Mouse (Mus musculus) kidney, adult 2 months (tissue): ENCODE data around the gene Slc10a7. TPM values are rescaled to one million over a fixed set of nuclear protein-coding genes. Genes with fewer than 3 reads are reported as not detected.
A peak's percentile ranks its signal among the peaks of the same experiment; 100 is the strongest.

Experiments used
- DNase-seq: peaks from one replicate; pipeline ENCODE4 v3.0.0; 2021
- H3K27ac ChIP-seq: fragments of 200-500 bp; 2 replicates; pipeline ENCODE4 v1.5.1; 2012; ENCODE audit warnings: low read depth, low read length, control low read depth, inconsistent platforms; ENCODE audit not compliant: insufficient read depth
- H3K27me3 ChIP-seq: fragments of 200-500 bp; replicated peaks from 2 replicates; pipeline ENCODE4 v1.6.1; 2012; ENCODE audit warnings: mild to moderate bottlenecking, moderate library complexity, low read length, inconsistent platforms; ENCODE audit not compliant: control insufficient read depth, insufficient read depth
- H3K36me3 ChIP-seq: fragments of 200-500 bp; 2 replicates; pipeline ENCODE4 v1.6.1; 2012; ENCODE audit warnings: mild to moderate bottlenecking, moderate library complexity, low read length, inconsistent platforms; ENCODE audit not compliant: control insufficient read depth, insufficient read depth
- H3K4me1 ChIP-seq: fragments of 200-500 bp; 2 replicates; pipeline ENCODE4 v1.6.1; 2011; ENCODE audit warnings: low read length; ENCODE audit not compliant: control insufficient read depth, insufficient read depth
- H3K4me3 ChIP-seq: fragments of 200-500 bp; 2 replicates; pipeline ENCODE4 v1.5.1; 2011; ENCODE audit warnings: mild to moderate bottlenecking, low read depth, low read length, control low read depth; ENCODE audit not compliant: insufficient read depth
- CTCF ChIP-seq: fragments of 200-500 bp; conservative IDR thresholded peaks from 2 replicates; pipeline ENCODE4 v1.5.1; 2011; ENCODE audit warnings: low read depth, mild to moderate bottlenecking, control low read depth, low read length, moderate library complexity, mixed read lengths; ENCODE audit not compliant: insufficient read depth, insufficient read length
- POLR2A ChIP-seq: fragments of 200-500 bp; IDR thresholded peaks from one replicate; pipeline ENCODE4 v1.6.1; 2011; ENCODE audit warnings: low read depth, low read length, control low read depth
- WGBS: fragments of 180-500 bp; shearing (Covaris S2); methylation state at CpG from one replicate; pipeline ENCODE4 v1.1.7; 2018; 5-methylcytosine and 5-hydroxymethylcytosine counted together
- polyA plus RNA-seq: library from polyadenylated mRNA; depleted of rRNA; stranded (reverse); fragments of >200 nt; gene quantifications from 2 replicates; pipeline ENCODE4 v1.2.3, GENCODE M21; 2012

Gene Slc10a7
- polyA plus RNA-seq, 1 experiment: 8.1 TPM

- no peak overlapping the region for H3K27ac ChIP-seq
- H3K27me3 ChIP-seq: no peaks in the 10 kb centered on the region
- no peaks in the 10 kb centered on the region for H3K4me1 ChIP-seq
- no peak for TF ChIP-seq POLR2A
- no peak for TF ChIP-seq CTCF
- WGBS: 80% methylated on average over 8 of the region's 8 CpGs
- H3K4me3 ChIP-seq: no peak overlapping the region
- no peaks in the 10 kb centered on the region for H3K36me3 ChIP-seq
- no peak for DNase-seq
These were observed 126.2 kb downstream of the Slc10a7 start for GRCm38 (mm10) chr8:78635241-78635771.

- WGBS: 90% methylated on average over 9 of the region's 9 CpGs
- TF ChIP-seq CTCF (no peak), POLR2A (no peak)
- H3K4me3 ChIP-seq: no peak overlapping the region
- H3K4me1 ChIP-seq: no peaks in the 10 kb centered on the region
- H3K27me3 ChIP-seq: no peaks in the 10 kb centered on the region
- DNase-seq: no peak
- H3K36me3 ChIP-seq: no peaks in the 10 kb centered on the region
- no peak overlapping the region for H3K27ac ChIP-seq
These were observed 132.8 kb downstream of the Slc10a7 start for GRCm38 (mm10) chr8:78641919-78642318.

- TF ChIP-seq CTCF (no peak), POLR2A (no peak)
- no peak for DNase-seq
- Histone ChIP-seq H3K4me1 (no peaks in the 10 kb centered on the region), H3K27me3 (no peaks in the 10 kb centered on the region), H3K27ac (no peak overlapping the region), H3K4me3 (no peak overlapping the region), H3K36me3 (no peaks in the 10 kb centered on the region)
- 55% methylated on average over 5 of the region's 5 CpGs for WGBS
These were observed 133.2 kb downstream of the Slc10a7 start for GRCm38 (mm10) chr8:78642376-78642775.

GRCm38 (mm10) chr8:78647000-78647656 is 138.0 kb downstream of the Slc10a7 start:
- no peaks in the 10 kb centered on the region for H3K36me3 ChIP-seq
- TF ChIP-seq CTCF (no peak), POLR2A (no peak)
- 62% methylated on average over 8 of the region's 8 CpGs for WGBS
- H3K27me3 ChIP-seq: no peaks in the 10 kb centered on the region
- H3K4me1 ChIP-seq: no peaks in the 10 kb centered on the region
- H3K27ac ChIP-seq: no peak overlapping the region
- no peak for DNase-seq
- H3K4me3 ChIP-seq: no peak overlapping the region

GRCm38 (mm10) chr8:78647846-78648245 is 138.7 kb downstream of the Slc10a7 start:
- TF ChIP-seq POLR2A: no peak
- no peak for TF ChIP-seq CTCF
- WGBS: 52% methylated on average over 4 of the region's 4 CpGs
- Histone ChIP-seq H3K4me1 (no peaks in the 10 kb centered on the region), H3K27ac (no peak overlapping the region), H3K27me3 (no peaks in the 10 kb centered on the region), H3K36me3 (no peaks in the 10 kb centered on the region), H3K4me3 (no peak overlapping the region)
- DNase-seq: no peak

- DNase-seq: peak; percentile 73
- TF ChIP-seq CTCF: peak; percentile 68
- no peak for TF ChIP-seq POLR2A
- WGBS: 17% methylated on average over 7 of the region's 7 CpGs
These were observed 139.8 kb downstream of the Slc10a7 start for GRCm38 (mm10) chr8:78648918-78649317.

GRCm38 (mm10) chr8:78651670-78652069 is 142.5 kb downstream of the Slc10a7 start:
- 70% methylated on average over 3 of the region's 3 CpGs for WGBS
- no peak overlapping the region for H3K27ac ChIP-seq
- DNase-seq: no peak
- no peak overlapping the region for H3K4me3 ChIP-seq
- TF ChIP-seq CTCF: no peak
- no peaks in the 10 kb centered on the region for H3K27me3 ChIP-seq
- H3K36me3 ChIP-seq: no peaks in the 10 kb centered on the region
- no peaks in the 10 kb centered on the region; the same call in 1 of the 2 replicates for H3K4me1 ChIP-seq

More at GRCm38 (mm10) chr8:78648918-78649317, 139.8 kb downstream of the Slc10a7 start:
- H3K36me3 ChIP-seq: no peaks in the 10 kb centered on the region
- H3K4me3 ChIP-seq: no peak overlapping the region
- no peaks in the 10 kb centered on the region for H3K27me3 ChIP-seq
- H3K4me1 ChIP-seq: no peaks in the 10 kb centered on the region
- no peak overlapping the region for H3K27ac ChIP-seq
